Mouse (Mus musculus) ES-E14 (cell line): ENCODE measurements around the gene Tmem39a.

ENCODE experiments used
- CHD2 ChIP-seq: IDR thresholded peaks from 2 replicates; pipeline ENCODE4 v1.6.1; 2014; ENCODE audit warnings: mild to moderate bottlenecking, low read depth, low read length, inconsistent platforms
- MAFK ChIP-seq: IDR thresholded peaks from 2 replicates; pipeline ENCODE4 v1.6.1; 2014; ENCODE audit warnings: mild to moderate bottlenecking, low read depth, low read length, inconsistent platforms; ENCODE audit not compliant: insufficient read depth
- ZC3H11A ChIP-seq: IDR thresholded peaks from 2 replicates; pipeline ENCODE4 v1.6.1; 2012; ENCODE audit warnings: low read depth, mild to moderate bottlenecking, inconsistent platforms, low read length, borderline replicate concordance

- TF ChIP-seq ZC3H11A = no peak
- TF ChIP-seq MAFK = no peak
- no peak for TF ChIP-seq CHD2
Measured at GRCm38 (mm10) chr16:38612646-38613045, 54.1 kb downstream of the Tmem39a start.
